Mouse (Mus musculus): ENCODE measurements at regions not wholly inside any gene's neighbourhood (a gene's known extent, or its start where the extent isn't known, plus 50 kb on each side); places are given as distances from the start of the nearest gene placed in this dataset.
"Not testable (repeated sequence)": the region's sequence is repeated elsewhere in the genome, so short reads cannot be mapped to it uniquely, and the experiment has no call there.

DNA sequence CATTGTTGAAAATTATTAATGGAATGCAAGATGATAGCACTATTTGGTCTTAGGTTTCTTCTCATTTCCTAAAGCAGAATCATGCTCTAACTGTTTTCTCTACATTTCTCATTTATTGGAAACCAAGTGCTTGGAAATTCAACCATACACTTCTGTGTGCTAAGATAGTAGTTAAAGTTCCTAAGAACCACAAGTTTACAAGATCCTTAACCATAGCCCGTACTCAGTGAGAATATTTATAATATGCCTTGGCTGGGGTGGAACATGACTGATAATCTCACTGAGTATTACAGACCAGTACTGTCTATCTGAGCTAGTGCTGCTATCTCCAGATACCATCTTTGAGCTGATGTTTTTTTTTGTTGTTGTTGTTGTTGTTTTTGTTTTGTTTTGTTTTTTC lies 236.9 kb upstream of the Tmem196 start:
- DNase-seq (ENCODE audit: low spot score in 2 of 2), result not testable (repeated sequence)

DNA sequence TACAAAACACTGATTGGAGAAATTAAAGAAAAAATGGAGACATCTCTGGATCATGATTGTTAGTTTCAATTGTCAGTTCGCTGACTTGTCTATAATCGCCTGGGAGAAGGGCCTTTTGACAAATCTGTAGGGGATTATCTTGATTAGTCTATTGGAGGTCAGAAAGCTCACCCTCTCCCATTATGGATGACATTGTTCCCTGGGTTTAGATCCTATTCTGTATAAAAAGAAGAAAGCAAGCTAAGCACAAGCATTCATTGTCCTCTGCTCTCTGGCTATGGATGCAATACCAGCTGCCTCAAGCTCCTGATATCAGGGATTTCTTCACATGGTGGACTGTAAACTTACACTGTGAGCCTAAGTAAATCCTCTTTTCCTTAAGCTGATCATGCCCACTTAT lies 214.8 kb upstream of the Tmem196 start:
- no peak for DNase-seq (ENCODE audit: low spot score in 2 of 2)

DNA sequence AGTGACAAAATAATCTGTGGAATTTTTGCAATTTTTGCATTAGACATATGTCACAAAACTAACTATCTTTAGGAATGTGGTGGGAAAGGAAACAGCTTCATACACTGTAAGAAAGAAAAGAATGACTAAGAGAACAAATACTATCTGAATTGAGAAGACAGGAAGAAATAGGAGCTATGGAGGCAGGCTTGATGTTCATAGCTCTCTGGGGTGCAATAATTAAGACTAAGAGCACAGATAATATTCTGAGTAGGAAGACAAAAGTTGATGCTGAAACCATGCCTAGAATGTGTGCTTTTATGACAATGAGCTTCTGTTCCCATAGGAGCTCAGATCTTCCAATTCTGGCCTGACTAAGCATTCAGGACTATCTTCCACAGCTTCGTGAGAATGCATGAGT lies 183.0 kb upstream of the Tmem196 start:
- no peak for DNase-seq (ENCODE audit: low spot score in 2 of 2)

DNA sequence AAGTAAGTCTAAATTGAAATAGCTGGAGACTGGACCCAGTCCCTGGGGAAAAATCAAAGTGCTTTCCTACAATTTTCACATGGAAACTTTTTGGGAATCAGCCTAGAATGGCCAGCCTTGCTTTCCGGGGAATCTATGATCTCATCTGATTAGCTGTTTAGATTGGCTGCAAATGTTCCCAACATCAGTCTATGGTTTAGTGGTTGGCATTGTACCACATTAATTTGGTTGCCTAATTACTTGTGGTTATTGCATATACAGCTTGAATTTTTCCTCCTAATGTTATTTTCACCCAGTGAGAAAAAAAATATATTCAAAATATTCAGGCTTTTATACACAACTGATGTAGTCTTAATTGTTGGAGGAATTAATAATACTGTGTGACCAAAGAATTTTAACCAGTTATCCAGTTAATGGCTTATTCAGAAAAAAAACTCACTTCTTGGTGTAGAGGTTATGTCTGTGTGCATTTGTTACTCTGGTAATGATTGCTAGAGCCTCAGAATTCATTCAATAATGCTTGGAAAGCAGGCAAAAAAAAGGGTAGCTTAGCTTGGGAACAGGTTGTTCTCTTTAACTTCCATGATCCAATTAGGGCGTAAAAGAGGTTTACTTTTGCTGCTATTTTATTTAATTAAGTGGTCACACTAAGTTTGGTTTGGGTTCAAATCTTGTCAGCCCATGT lies 182.2 kb upstream of the Tmem196 start:
- DNase-seq (ENCODE audit: low spot score in 2 of 2), result no peak

DNA sequence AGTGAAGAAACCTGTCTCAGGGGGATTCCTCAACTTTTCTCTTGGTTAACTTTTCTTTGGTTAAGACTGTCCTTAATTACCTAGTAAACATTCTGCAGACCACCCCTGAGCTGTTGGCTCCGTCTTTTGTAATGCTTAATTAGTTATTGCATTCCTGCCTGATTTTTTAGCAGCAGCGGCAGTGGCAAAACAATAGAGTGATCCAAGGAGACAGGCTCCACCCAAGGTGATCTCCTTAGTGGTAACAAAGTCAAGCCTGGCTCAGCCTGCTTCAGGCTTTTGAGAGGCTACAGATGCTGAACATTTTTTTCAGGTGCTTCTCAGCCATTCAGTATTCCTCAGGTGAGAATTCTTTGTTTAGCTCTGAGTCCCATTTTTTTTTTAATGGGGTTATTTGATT lies 168.1 kb upstream of the Tmem196 start:
- no peak for DNase-seq (ENCODE audit: low spot score in 2 of 2)

DNA sequence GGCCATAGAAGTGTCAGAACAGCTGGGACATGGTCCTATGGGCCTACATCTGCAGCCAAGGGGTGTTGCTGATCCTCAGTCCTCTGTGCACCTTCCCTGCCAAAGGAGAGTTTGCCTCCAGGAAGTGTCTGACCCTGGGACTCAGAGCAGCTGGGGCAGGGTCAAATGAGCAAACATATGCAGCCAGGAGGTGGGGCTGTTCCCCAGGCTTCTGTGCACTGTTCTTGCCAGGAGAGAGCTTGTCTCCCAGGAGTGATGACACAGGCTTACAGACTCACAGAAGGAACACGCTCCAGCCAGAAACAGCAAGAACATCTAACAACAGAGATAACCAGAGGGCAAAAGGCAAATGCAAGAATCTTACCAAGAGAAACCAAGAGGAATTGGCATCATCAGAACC lies 137.9 kb upstream of the Tmem196 start:
- no peak for DNase-seq (ENCODE audit: low spot score in 2 of 2)

DNA sequence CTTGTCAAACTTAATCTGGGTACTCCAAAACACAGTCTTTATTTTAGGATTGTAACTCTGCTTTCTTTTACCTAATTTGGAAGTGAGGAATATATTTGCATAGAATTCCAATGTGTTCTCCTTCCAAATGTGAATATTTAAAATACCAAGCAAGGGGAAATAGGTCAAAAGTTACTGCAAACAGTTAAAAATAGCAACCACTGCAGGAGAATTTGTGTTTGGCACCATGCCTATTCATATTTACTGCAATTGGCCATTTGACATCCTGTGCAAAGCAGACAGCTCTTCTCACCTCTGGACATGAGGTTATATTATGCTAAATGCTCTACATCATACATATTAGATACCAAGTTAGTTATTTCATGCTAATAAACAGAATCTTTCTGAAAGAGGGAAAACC lies 129.4 kb upstream of the Tmem196 start:
- no peak for DNase-seq (ENCODE audit: low spot score in 2 of 2)

DNA sequence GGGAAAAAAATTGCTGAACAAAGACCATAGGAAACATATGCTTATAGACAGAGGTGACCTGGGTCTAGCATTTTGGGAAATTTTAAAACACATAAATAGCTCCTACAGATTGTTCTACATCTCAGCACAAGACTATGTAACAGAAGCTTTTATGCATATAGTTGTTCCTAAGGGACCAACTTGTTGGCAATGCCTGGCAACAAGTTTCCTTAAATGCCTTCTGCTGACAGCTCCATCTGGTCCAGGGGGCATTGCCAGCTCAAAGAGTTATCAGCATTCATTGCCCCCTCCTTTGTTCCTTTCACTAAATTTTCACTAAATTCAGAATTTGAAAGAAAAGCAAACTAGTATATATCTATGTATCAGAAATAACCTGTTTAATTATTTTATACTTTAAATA lies 106.5 kb upstream of the Tmem196 start:
- peak; percentile 9 to 17 for DNase-seq (ENCODE audit: low spot score in 2 of 2)

DNA sequence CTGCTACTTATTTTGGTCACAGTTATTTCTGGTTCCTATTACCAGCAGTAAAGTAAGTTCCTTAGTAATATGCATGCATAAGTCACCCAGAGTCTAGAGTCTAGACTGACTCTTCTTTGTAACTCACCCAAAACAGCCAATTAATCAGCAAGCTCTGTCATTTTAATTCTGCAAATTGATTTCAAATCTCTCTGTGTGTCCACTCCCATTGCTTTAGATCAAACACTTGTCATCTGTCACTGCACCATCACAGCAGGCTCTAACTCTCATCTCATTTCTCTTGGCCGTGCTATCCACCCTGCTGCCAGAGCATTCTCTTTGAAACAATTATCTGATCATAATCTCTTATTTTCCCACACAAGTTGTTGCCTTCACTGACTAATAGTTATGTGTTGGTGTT lies 63.9 kb upstream of the Tmem196 start:
- DNase-seq (ENCODE audit: low spot score in 2 of 2), result no peak

DNA sequence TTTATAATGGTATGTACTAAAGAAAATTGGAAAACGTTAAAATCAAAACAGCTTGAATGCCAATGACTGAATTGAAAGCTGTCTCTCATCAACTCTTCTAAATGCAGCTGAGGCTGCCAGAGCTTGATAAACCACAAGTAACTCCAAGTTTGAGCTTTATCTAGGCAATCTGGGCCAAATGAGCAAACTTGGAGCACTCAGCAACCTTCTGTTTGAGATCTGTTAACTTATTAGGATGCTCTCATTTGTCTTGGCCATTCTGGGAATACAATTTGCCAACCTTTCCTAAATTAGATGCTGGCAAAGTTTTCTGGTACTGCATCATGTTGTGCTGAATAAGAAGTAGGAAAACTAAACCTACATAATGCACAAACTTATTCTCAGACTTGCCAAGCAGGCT lies 55.6 kb upstream of the Tmem196 start:
- DNase-seq (ENCODE audit: low spot score in 2 of 2), result no peak

Measured in frontal cortex, postnatal 10 days (tissue).